Mouse (Mus musculus) ES-Bruce4 (cell line): Measurements from ENCODE around the gene Ptges3.

Experiments
- CTCF ChIP-seq: IDR thresholded peaks from one replicate; pipeline ENCODE4 v1.8.1; 2011; ENCODE audit warnings: low read depth, low read length
- EP300 ChIP-seq: IDR thresholded peaks from 2 replicates; pipeline ENCODE4 v1.6.1; 2011; ENCODE audit warnings: low read depth, low read length; ENCODE audit not compliant: insufficient read depth
- POLR2A ChIP-seq: IDR thresholded peaks from one replicate; pipeline ENCODE4 v1.8.1; 2011; ENCODE audit warnings: low read length; ENCODE audit not compliant: insufficient read depth

DNA sequence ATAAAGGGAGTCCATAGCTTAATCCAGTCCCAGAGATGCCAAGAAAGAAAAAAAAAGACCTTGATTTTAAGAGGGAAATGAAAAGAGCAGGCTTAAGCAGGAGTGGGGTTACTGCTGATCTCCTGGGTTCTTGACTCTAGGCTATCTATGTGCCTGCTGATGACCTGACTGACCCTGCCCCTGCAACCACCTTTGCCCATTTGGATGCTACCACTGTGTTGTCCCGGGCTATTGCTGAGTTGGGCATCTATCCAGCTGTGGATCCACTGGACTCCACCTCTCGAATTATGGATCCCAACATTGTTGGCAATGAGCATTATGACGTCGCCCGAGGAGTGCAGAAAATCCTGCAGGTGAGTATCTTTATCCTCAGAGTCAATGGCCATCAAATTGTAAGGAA lies 29.4 kb downstream of the Ptges3 start:
- TF ChIP-seq POLR2A (no peak), CTCF (no peak), EP300 (no peak)
